Mouse (Mus musculus) heart, embryonic 14.5 days (tissue): ENCODE measurements around the gene Depdc1b. TPM values are rescaled to one million over a fixed set of nuclear protein-coding genes. Genes with fewer than 3 reads are reported as not detected.

Experiments used
- ATAC-seq: fragments of 200-750 bp; cut with Nextera tagmentation; 2 replicates; pipeline ENCODE4 v1.8.0; 2017; ENCODE audit warnings: low read depth, moderate TSS enrichment; ENCODE audit not compliant: insufficient number of reproducible peaks, insufficient read depth, low FRiP score
- H3K27ac ChIP-seq, 2 experiments: fragments of 200-500 bp in 1 of 2; fragments of 300-500 bp in 1 of 2; sonication (generic) in 1 of 2; replicated peaks in 1 of 2; 2 replicates each; pipeline ENCODE4 v1.5.1; 2012 to 2014; ENCODE audit warnings: low read depth in 2 of 2, low read length in 2 of 2, control low read depth in 1 of 2, mild to moderate bottlenecking in 1 of 2, mixed read lengths in 1 of 2; ENCODE audit not compliant: control insufficient read depth in 1 of 2, insufficient read depth in 1 of 2
- H3K27me3 ChIP-seq: fragments of 300-500 bp; sonication (generic); 2 replicates; pipeline ENCODE4 v1.6.1; 2014; ENCODE audit warnings: mild to moderate bottlenecking, low read length, control low read depth; ENCODE audit not compliant: control insufficient read depth, insufficient read depth
- H3K36me3 ChIP-seq: fragments of 300-500 bp; sonication (generic); 2 replicates; pipeline ENCODE4 v1.6.1; 2014; ENCODE audit warnings: mild to moderate bottlenecking, control low read depth, low read length, mixed read lengths; ENCODE audit not compliant: control insufficient read depth, insufficient read depth
- H3K4me1 ChIP-seq, 2 experiments: fragments of 200-500 bp in 1 of 2; fragments of 300-500 bp in 1 of 2; sonication (generic) in 1 of 2; 2 replicates each; pipeline ENCODE4 v1.6.1; 2012 to 2014; ENCODE audit warnings: low read length in 2 of 2, control low read depth in 1 of 2, mixed read lengths in 1 of 2; ENCODE audit not compliant: control insufficient read depth in 2 of 2, insufficient read depth in 2 of 2
- H3K4me2 ChIP-seq: fragments of 300-500 bp; sonication (generic); 2 replicates; pipeline ENCODE4 v1.6.1; 2014; ENCODE audit warnings: mild to moderate bottlenecking, low read length
- H3K4me3 ChIP-seq, 2 experiments: fragments of 200-500 bp in 1 of 2; fragments of 300-500 bp in 1 of 2; sonication (generic) in 1 of 2; 2 replicates each; pipeline ENCODE4 v1.5.1; 2012 to 2014; ENCODE audit warnings: low read length in 2 of 2, mild to moderate bottlenecking in 2 of 2, control low read depth in 1 of 2, low read depth in 1 of 2, moderate library complexity in 1 of 2; ENCODE audit not compliant: control insufficient read depth in 1 of 2, insufficient read depth in 1 of 2
- H3K9ac ChIP-seq: fragments of 300-500 bp; sonication (generic); 2 replicates; pipeline ENCODE4 v1.6.1; 2014; ENCODE audit warnings: mild to moderate bottlenecking, low read length
- H3K9me3 ChIP-seq: fragments of 300-500 bp; sonication (generic); 2 replicates; pipeline ENCODE4 v1.6.1; 2016; ENCODE audit warnings: low read length, control low read depth; ENCODE audit not compliant: control insufficient read depth
- WGBS: fragments of 180-500 bp; shearing (Covaris S2); extraction: QIAGEN DNeasy Blood & Tissue Kit; methylation state at CpG from one replicate; pipeline ENCODE4 v1.1.7; 2014; 5-methylcytosine and 5-hydroxymethylcytosine counted together
- polyA plus RNA-seq: library from polyadenylated mRNA; unstranded; fragments of >200 nt; fragmentation: Nextera tagmentation; extraction: Ambion mirVana; gene quantifications from 2 replicates; pipeline ENCODE4 v1.2.1, GENCODE M21; 2014

Gene Depdc1b
- polyA plus RNA-seq, 1 experiment from 2014 or later = 4.6 TPM

DNA sequence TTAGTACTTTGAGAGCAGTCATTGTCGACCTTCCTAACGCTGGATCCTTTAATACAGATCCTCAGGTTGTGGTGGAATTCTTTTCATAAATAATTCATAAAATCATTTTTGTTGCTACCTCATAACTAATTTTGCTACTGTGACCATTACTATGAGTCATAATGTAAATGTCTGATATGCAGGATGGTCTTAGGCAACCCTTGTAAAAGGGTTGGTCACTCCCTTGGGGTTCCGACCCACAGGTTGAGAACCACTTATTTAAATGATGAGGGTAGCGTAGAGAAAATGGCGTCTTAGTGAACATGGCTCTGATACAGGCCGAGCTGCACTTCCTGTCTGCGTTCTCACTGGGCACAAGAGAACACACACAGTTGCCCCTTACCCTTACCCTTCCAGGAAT is 38.8 kb upstream of the Depdc1b start:
- no peaks in the 10 kb centered on the region for H3K36me3 ChIP-seq
- WGBS = 78% methylated on average over 7 of the region's 7 CpGs
- ATAC-seq = no peak

DNA sequence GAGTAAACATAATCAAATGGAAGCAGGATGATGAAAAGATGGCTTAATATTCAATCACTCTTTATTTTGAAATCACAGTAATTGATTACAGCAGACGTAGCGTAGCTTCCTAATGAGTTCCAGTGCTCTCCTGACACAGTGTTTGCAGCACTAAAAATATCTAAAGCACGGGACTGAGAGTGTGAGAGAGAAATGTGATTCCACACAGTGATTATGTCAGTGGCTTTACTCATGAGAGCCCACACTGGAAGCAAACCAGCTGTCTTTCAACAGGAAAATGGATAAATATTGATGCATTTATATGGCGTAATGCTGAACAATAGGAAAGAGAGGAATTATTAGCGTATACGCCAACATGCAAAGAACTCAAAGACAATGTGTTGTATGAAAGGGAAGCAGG is 37.5 kb upstream of the Depdc1b start:
- peaks cover 16% of the 10 kb centered on the region for H3K27me3 ChIP-seq
- no peak overlapping the region for H3K9ac ChIP-seq
- 45% methylated on average over 6 of the region's 6 CpGs for WGBS
- H3K27ac ChIP-seq = peak overlapping the region in 1 of 2 experiments; percentile 24; a peak in 1 of 4 replicates
- no peak overlapping the region for H3K4me3 ChIP-seq
- H3K9me3 ChIP-seq = no peaks in the 10 kb centered on the region
- peaks cover 0 to 10% of the 10 kb centered on the region in 2 experiments; a peak in 2 of 4 replicates for H3K4me1 ChIP-seq
- peak overlapping the region; percentile 11; the same call in 1 of the 2 replicates for H3K4me2 ChIP-seq
- H3K36me3 ChIP-seq = no peaks in the 10 kb centered on the region
- no peak for ATAC-seq

More for the DNA sequence above, 38.8 kb upstream of the Depdc1b start:
- H3K9ac ChIP-seq = no peak overlapping the region
- H3K4me3 ChIP-seq = no peak overlapping the region
- peaks cover 0 to 10% of the 10 kb centered on the region in 2 experiments; a peak in 2 of 4 replicates for H3K4me1 ChIP-seq
- no peak overlapping the region for H3K27ac ChIP-seq
- peaks cover 16% of the 10 kb centered on the region for H3K27me3 ChIP-seq
- H3K9me3 ChIP-seq = no peaks in the 10 kb centered on the region
- H3K4me2 ChIP-seq = no peak overlapping the region

DNA sequence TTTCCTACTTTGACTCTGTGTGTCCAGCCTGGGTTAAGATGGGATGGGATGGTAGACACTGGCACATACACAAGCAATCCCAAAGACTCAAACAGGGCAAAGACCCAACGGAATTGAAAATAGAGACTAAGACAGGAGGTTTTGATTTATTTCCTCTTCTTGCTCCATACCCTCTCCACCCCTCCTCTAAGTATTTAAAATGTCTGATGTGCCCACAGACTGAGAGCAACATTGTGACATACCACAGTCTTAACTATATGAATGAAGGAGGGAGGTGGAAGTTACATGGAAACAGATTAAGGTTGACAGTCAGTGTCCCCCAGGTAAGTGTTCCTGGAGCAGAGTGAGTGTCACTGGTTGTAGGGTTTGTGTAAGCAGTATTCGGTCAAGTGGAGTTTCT is 31.8 kb upstream of the Depdc1b start:
- Histone ChIP-seq H3K27me3 (peaks cover 22% of the 10 kb centered on the region), H3K9ac (no peak overlapping the region), H3K36me3 (no peaks in the 10 kb centered on the region), H3K4me3 (no peak overlapping the region), H3K27ac (no peak overlapping the region), H3K9me3 (no peaks in the 10 kb centered on the region), H3K4me1 (no peaks in the 10 kb centered on the region), H3K4me2 (no peak overlapping the region)
- WGBS = 84% methylated on average over 2 of the region's 2 CpGs
- no peak for ATAC-seq

DNA sequence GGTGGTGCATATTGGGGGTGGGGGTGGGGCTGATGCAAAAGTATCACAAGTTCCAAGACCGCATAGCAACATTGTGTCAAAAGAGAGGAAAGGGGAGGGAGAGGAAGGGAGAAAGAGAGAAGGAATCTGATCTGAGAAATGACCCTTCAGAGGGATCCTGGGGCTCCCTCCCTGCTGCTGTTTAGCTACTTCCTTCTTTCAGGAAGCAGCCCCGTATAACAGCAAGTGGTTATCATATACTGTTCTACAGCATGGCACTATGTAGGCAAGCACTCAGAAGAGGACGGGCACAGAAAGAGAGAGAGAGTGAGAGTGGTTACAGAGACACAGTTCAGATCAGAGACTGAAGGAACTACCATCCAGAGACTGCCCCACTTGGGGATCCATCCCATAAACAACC is 28.2 kb upstream of the Depdc1b start:
- Histone ChIP-seq H3K9ac (no peak overlapping the region), H3K4me2 (no peak overlapping the region), H3K4me3 (no peak overlapping the region), H3K9me3 (peaks cover 3% of the 10 kb centered on the region; the same call in 1 of the 2 replicates), H3K4me1 (no peaks in the 10 kb centered on the region), H3K27me3 (peaks cover 17% of the 10 kb centered on the region; the same call in 1 of the 2 replicates), H3K27ac (no peak overlapping the region), H3K36me3 (no peaks in the 10 kb centered on the region)
- WGBS = 43% methylated on average over 3 of the region's 3 CpGs
- ATAC-seq = no peak

DNA sequence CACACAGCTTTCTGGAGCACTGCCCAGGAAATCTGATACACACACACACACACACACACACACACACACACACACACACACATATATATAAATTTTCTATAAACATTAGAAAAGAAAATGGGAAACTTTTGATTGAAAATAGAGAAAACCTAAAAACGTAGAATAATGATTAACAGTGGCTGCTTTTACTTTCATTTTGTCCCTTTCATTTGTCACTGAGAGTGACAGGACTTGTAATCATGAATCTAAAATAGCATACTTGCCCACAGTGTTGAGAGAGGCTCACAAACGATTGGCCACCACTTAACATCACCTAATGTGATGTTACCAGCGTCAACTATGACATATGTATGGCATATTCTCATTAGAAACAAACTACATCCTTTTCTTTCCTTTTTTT is 26.7 kb upstream of the Depdc1b start:
- WGBS = 66% methylated on average over 3 of the region's 3 CpGs
- H3K27ac ChIP-seq = no peak overlapping the region
- no peak overlapping the region for H3K9ac ChIP-seq
- H3K4me1 ChIP-seq = no peaks in the 10 kb centered on the region
- no peak overlapping the region for H3K4me2 ChIP-seq
- H3K4me3 ChIP-seq = no peak overlapping the region
- H3K9me3 ChIP-seq = peaks cover 3% of the 10 kb centered on the region; the same call in 1 of the 2 replicates
- H3K27me3 ChIP-seq = peaks cover 21% of the 10 kb centered on the region; the same call in 1 of the 2 replicates
- ATAC-seq = no peak
- no peaks in the 10 kb centered on the region for H3K36me3 ChIP-seq

DNA sequence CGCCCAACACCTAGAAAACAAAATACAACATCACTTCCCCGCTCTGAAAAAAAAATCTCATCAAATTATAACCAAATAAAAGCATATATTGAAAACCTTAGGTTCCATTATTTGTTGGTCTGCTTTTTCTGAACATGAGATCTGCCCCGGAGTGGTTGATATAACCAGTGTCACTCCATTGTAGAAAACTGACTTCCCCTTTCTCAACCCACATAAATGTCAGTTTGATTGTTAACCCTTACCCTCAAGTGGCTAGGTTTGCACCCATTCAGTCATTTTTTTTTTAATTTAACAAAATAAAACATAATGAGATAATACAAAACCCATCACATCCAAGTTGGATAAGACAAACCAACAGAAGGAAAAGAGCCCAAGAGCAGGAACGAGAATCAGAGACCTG is 25.8 kb upstream of the Depdc1b start:
- peaks cover 21% of the 10 kb centered on the region; the same call in 1 of the 2 replicates for H3K27me3 ChIP-seq
- H3K27ac ChIP-seq = no peak overlapping the region
- WGBS = 82% methylated on average over 4 of the region's 4 CpGs
- no peaks in the 10 kb centered on the region for H3K4me1 ChIP-seq
- no peak overlapping the region for H3K4me2 ChIP-seq
- H3K4me3 ChIP-seq = no peak overlapping the region
- H3K36me3 ChIP-seq = no peaks in the 10 kb centered on the region
- H3K9me3 ChIP-seq = peaks cover 3% of the 10 kb centered on the region; the same call in 1 of the 2 replicates
- no peak overlapping the region for H3K9ac ChIP-seq
- ATAC-seq = no peak

DNA sequence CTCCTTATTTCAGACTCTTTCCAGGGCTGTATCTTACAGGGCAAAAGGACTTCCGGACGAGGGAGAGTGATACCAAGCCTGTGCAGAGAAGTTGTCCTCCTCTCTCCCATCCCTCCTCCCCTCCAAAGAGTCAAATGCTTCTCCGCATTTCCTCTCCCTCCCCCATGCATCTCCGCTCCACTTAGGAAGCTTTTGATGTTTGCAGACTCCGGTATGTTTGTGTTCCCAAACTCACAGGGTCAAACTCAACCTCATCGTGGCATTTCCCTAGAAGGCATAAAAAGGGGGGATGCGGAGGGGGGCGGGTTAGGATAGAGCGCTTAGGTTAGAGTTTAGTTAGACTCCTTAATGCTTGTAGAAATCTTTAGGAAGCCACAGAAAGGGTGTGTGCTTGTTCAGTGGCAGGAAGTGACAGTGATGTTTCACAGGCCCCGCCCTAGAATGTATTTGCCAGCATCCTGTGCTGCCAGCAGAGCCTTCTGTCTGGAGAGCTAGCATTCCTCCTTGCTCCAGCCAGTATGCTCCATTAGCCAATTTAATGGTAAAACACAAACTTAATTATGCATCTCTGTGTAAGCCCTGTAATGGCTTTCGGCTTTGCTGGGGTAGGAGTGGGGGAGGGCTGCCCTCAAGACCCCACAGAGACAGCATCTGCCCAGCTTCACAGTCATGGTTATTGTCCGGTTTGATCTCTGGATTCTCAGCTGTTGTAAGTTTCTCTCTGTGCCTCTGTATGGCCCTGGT is 18.6 kb upstream of the Depdc1b start:
- peak; percentile 70 for ATAC-seq
- Histone ChIP-seq H3K9ac (no peak overlapping the region; the same call in 1 of the 2 replicates), H3K27me3 (peaks cover 27% of the 10 kb centered on the region), H3K4me1 (peaks cover 6 to 8% of the 10 kb centered on the region in 2 experiments), H3K9me3 (no peaks in the 10 kb centered on the region), H3K4me2 (peak overlapping the region; percentile 51), H3K27ac (peak overlapping the region in 1 of 2 experiments; percentile 61; a peak in 3 of 4 replicates), H3K4me3 (peak overlapping the region; percentile 19 to 34; a peak in 3 of 4 replicates), H3K36me3 (no peaks in the 10 kb centered on the region)
- 7% methylated on average over 12 of the region's 12 CpGs for WGBS
